Mouse (Mus musculus) fibroblast of lung, adult 2 months (primary cell): ENCODE results near the gene 6030458C11Rik.

Source experiments
- DNase-seq: peaks from one replicate; pipeline ENCODE4 v3.0.0-alpha.2; 2011; ENCODE audit warnings: low read depth

6030458C11Rik gene

GRCm38 (mm10) chr15:12760747-12761146, 63.7 kb downstream of the 6030458C11Rik start:
- DNase-seq: no peak

GRCm38 (mm10) chr15:12758461-12758860, 66.0 kb downstream of the 6030458C11Rik start:
- DNase-seq: no peak
